Mouse (Mus musculus): ENCODE data around the gene Taf13. TPM values are rescaled to one million over a fixed set of nuclear protein-coding genes. Genes with fewer than 3 reads are reported as not detected.
A peak's percentile ranks its signal among the peaks of the same experiment; 100 is the strongest.

Taf13 gene
- polyA plus RNA-seq, 1 experiment from 2014 or later = 52.7 TPM

GRCm38 (mm10) chr3:108591530-108592522 lies 20.3 kb downstream of the Taf13 start:
- Histone ChIP-seq H3K36me3 (replicated peaks) (no peaks in the 10 kb centered on the region), H3K9me3 (no peaks in the 10 kb centered on the region), H3K27me3 (replicated peaks; ENCODE audit: low read depth, poor library complexity, severe bottlenecking) (no peaks in the 10 kb centered on the region), H3K4me3 (peak overlapping the region; percentile 92), H3K27ac (replicated peaks) (peak overlapping the region; percentile 83), H3K4me1 (peaks cover 12% of the 10 kb centered on the region)
- DNase-seq (ENCODE audit: low spot score) = no peak
- under 1% methylated on average over 61 of the region's 61 CpGs for WGBS

- no peak overlapping the region for H3K4me3 ChIP-seq
- H3K27ac ChIP-seq (replicated peaks) = no peak overlapping the region
- no peak for DNase-seq (ENCODE audit: low spot score)
- 74% methylated on average over 3 of the region's 3 CpGs for WGBS
- no peaks in the 10 kb centered on the region for H3K27me3 ChIP-seq (replicated peaks; ENCODE audit: low read depth, poor library complexity, severe bottlenecking)
- H3K9me3 ChIP-seq = no peaks in the 10 kb centered on the region
- peaks cover 3% of the 10 kb centered on the region; the same call in 1 of the 2 replicates for H3K36me3 ChIP-seq (replicated peaks)
- no peaks in the 10 kb centered on the region for H3K4me1 ChIP-seq
Observed at GRCm38 (mm10) chr3:108608906-108609305, 37.4 kb downstream of the Taf13 start.

Small RNAs within 50 kb of the gene (microRNA-seq; reads per million reads assigned to microRNA genes)
- not detected for gene Gm22860

Other genes with a start within 250 kb of the Taf13 start
- 0.22 TPM in 1 of 2 replicates, not detected in the other for gene Mybphl, start 206.8 kb upstream of the Taf13 start, polyA plus RNA-seq (2016; fragmentation: Nextera tagmentation; extraction: Ambion mirVana)
- gene Psrc1, start 187.9 kb upstream of the Taf13 start, polyA plus RNA-seq (2016; fragmentation: Nextera tagmentation; extraction: Ambion mirVana) = 97.9 and 100.0 TPM in 2 replicates
- 10.2 and 20.1 TPM in 2 replicates for gene Celsr2, start 156.1 kb upstream of the Taf13 start, polyA plus RNA-seq (2016; fragmentation: Nextera tagmentation; extraction: Ambion mirVana)
- gene Sars, start 126.5 kb upstream of the Taf13 start, polyA plus RNA-seq (2016; fragmentation: Nextera tagmentation; extraction: Ambion mirVana) = 132 and 139 TPM in 2 replicates
- 0.38 TPM in 1 of 2 replicates, not detected in the other for gene 1700013F07Rik, start 37.5 kb upstream of the Taf13 start, polyA plus RNA-seq (2016; fragmentation: Nextera tagmentation; extraction: Ambion mirVana)
- gene 5330417C22Rik, start 35.2 kb upstream of the Taf13 start, polyA plus RNA-seq (2016; fragmentation: Nextera tagmentation; extraction: Ambion mirVana) = 0.40 and 0.64 TPM in 2 replicates
- 31.0 and 33.0 TPM in 2 replicates for gene Tmem167b, start 9.2 kb upstream of the Taf13 start, polyA plus RNA-seq (2016; fragmentation: Nextera tagmentation; extraction: Ambion mirVana)
- gene Wdr47, start 19.6 kb downstream of the Taf13 start, polyA plus RNA-seq (2016; fragmentation: Nextera tagmentation; extraction: Ambion mirVana) = 11.3 and 14.0 TPM in 2 replicates
- 66.6 and 68.2 TPM in 2 replicates for gene Clcc1, start 82.2 kb downstream of the Taf13 start, polyA plus RNA-seq (2016; fragmentation: Nextera tagmentation; extraction: Ambion mirVana)
- gene Gpsm2, start 150.6 kb downstream of the Taf13 start, polyA plus RNA-seq (2016; fragmentation: Nextera tagmentation; extraction: Ambion mirVana) = 76.0 and 80.2 TPM in 2 replicates
- 0.06 TPM in 1 of 2 replicates, not detected in the other for gene Aknad1, start 168.0 kb downstream of the Taf13 start, polyA plus RNA-seq (2016; fragmentation: Nextera tagmentation; extraction: Ambion mirVana)

Data from embryonic facial prominence, embryonic 10.5 days (tissue).